Mouse (Mus musculus) frontal cortex, postnatal 36 days (tissue): ENCODE data around the gene Rgp1.
A peak's percentile ranks its signal among the peaks of the same experiment; 100 is the strongest.
"Not testable (repeated sequence)": the region's sequence is repeated elsewhere in the genome, so short reads cannot be mapped to it uniquely, and the experiment has no call there.

Source experiments
- DNase-seq, 2 experiments: peaks; one replicate each; pipeline ENCODE4 v3.0.0; 2022; ENCODE audit warnings: low spot score in 2 of 2

The Rgp1 gene

DNA sequence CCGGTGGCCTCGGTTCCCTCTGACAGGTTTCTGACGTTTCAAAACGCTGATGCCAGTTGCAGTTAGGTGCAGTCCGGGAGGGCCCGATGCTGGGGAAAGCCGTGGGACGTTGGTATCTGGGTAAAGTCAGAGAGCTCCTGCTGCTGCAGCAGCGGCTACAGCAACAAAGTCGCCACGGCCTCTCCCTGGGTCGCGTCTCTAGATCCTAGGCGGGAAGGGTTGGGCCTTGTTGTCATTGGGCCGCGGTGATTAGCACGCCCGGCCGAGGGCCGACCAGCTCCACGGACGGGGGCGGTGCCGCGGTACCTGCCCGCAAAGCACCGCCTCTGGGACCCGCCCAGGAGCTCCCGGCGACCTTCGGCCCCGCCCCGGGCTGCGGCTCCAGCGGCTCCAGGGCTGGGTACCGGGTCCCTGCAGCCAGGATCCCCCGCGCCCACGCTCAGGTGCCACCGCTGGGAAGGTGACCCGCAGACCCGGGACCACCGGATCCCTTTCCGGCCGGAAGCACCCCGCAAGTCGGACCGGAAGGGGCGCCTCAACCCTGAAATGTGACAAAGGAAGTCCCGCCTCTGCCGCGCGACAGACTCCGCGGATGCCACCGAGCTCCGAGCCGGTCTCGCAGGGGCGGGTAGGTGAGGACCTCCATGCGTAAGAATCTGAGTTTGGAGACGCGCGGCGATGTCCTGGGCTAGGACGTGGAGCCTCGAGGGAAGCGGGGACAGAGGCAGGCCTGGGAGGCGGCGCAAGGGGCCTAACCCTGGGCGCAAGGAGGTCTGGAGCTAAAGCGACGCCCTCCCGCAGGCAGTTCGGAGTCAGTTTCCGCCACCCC lies at the start of gene Rgp1, which contains the start of gene Gba2:
Gene Rgp1 (plus strand): TSS at position 340 of the 829 bp plus-strand sequence.
Gene Gba2 (minus strand): TSS at position 498 of the 829 bp plus-strand sequence.
- DNase-seq: peak; percentile 86 to 87

DNA sequence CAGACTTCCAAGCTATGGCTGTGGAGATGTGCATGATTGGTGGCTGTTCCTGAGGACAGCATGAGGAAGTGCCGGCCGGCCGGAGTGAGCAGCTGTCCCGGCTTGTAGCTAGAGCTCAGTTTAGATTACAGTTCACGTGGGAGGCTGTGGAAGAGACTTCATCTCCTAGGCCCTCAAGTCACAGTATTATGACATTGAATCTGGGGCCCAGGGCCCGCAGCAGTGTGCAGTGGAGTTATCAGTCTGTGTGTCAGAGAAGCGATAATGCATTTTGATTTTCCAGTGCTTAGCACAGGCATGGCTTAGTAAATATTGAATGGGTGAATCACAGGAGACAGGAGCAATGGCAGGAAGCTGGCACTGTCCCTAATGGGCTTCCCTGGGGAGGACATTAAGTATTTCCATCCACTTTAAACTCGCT lies 48.4 kb upstream of the Rgp1 start:
- no peak for DNase-seq

DNA sequence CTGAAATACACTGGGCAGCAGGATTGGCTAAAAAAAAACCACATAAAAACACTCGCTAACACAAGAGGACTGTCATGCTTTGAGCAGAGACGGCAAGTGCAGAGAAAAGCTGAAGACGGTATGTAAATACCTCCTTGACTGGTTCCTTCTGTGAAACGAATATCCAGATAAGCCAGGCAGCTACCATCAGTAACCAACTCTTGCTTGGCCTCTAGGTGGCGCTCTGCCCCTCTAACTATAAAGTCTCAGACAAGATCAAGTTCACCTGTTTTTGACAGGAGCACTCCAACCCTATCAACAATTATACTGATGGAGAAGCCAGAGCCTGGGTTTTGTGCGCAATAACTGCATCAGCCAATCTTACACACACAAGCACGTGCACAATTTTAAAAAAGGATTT lies 47.9 kb upstream of the Rgp1 start:
- peak; percentile 74 to 84 for DNase-seq

DNA sequence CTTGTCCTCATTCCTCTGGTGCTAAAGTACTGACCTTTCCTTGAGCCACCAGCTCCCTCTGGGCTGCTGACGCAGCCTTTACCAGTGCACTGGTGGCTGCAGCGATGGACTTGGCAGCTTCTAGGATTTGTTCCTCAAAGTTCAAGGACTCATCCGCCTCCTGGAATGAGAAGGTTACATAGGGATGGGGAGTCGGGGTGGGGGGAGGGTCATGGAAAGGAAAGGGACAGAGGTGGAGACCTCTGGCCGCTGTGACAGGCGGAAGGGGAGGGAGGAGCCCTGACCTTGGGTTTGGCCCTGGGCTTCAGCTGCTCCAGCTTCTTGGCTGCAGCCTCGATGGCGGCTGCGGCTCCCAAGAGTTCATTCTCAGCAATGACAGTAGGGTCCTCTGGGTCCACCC lies 45.2 kb upstream of the Rgp1 start:
- no peak for DNase-seq

DNA sequence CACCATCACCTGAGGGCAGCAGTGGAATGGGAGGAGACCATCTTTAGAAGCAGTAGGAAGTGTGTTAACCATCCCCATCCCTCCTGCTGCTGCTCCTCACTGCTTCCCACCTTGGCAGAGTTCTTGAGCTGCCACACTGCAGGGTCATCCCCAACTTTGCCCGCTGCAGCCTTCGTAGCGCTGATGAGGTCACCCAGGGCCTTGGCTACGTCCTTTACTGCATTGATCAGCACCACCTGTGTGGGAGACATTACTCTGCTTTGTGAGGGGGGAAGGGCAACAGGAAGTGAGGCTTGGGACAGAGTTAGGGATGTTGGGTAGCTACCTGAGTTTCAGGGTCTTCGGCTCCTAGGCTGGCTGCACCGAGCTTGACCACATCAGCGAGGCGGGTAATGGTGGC lies 42.9 kb upstream of the Rgp1 start:
- DNase-seq: no peak

DNA sequence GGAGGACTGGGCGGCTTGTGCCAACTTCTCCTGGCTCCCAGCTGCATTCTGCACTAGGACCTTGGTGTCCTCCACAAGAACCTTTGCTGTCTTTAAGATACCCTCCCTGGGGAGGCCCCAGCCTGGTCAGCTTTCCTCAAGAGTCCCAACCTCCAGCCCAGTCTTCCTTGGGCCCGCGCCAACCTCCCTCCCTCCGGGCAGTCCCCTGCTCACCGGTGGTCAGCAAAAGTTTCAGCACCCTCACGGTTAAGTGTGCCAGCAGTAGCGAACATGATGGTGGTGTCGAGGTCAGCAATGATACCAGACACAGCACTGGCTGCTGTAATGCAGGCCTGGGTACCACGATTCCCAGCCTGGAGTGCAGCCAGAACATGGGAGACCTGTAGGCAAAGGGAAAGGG lies 42.5 kb upstream of the Rgp1 start:
- no peak for DNase-seq

DNA sequence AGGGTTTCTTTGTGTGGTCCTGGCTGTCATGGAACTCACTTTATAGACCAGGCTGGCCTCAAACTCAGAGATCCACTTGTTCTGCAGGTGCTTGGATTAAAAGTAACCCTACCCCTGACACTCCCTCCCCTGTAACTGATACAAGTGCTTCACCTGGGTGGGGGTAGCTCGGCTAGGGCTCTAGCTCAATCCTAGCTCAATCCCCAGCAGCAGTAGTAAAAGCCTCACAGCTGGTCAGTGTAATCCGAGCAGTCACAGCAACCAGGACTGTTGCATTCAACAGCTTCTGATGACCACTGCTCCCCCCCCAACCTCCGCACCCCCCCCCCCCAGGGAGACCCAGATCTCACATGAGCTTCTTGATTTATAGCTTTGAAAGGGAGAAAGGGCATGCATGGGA lies 36.5 kb upstream of the Rgp1 start:
- DNase-seq: no peak

DNA sequence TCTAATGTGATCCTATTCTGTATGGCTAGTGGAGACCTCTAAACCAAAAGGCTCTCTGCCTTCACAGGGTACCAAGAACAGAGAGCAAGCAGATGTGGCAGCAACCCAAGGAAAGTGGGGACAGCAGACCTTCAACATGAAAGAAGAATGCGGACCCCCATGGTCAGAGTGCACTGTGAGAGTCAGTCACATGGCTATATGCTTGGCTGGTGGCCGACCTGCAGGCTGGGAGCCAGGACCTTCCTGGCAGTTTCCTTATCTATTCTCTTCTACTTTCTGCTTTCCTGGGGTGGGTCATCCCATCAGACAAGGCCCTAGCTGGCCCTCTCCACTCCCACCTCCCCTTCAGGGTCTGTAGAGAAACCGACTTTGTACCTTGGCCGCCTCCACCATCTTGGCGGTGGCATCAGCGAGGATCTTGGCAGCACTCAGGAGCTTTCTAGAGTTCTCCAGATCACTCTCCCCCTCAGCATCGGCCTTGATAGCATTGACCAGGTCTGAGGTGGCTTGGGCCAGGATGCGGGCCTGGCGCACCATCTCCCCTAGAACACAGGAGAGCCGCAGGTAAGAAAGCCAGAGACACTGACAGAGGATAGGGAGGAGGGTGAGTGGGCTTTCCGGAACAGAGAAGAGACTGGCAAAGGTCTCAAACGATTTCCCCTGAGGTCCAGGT lies 32.0 kb upstream of the Rgp1 start:
- DNase-seq: no peak

DNA sequence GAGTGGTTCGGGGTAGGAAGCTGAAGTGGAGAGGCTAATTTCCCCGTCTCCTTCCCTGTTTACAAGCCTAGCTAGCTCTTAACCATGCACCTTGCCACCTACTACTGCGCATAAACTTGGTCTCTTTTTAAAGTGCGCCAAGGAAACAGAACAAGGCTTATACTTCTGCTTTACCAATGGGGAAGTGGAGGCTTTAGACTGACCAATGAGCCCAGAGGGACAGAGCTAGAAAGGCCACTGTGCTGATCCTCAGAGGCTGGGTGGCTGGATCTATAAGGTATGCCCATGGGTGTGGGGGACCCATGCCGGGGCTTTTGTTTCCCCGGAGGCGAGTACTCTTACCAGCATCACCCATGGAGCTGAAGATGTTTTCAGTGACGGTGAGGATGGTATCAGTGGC lies 31.4 kb upstream of the Rgp1 start:
- DNase-seq: no peak

DNA sequence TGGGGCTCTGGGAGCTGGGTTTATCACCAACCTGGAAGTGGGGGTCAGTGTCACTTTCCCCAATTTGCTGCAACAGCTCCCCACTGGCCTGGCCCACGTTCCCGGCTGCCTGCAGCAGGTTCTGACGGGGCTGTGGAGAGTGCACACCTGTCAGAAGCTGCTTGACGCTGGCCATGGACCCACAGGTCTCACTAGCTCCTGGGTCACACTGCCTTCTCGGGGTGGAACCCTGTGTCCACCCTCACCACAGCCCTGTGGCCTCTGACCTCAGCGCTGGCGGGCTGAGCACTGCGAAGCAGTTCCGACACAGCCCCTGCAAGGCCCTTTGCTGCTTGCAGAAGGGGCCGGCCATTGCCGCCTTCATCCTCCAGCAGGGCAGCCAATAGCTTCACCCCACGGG lies 29.5 kb upstream of the Rgp1 start:
- DNase-seq: no peak

DNA sequence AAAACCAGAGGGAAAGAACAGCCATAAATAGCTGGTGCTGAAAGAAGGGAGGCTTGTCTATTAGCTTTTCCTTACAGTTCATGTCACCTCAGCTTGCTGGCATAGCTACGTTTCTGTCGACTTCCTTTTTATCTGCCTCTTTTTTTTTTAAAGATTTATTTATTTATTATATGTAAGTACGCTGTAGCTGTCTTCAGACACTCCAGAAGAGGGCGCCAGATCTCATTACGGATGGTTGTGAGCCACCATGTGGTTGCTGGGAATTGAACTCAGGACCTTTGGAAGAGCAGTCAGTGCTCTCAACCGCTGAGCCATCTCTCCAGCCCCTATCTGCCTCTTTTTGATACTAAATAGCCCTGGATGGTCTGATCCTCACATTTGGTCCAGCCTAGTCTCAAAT lies 26.7 kb upstream of the Rgp1 start:
- not testable (repeated sequence) for DNase-seq

DNA sequence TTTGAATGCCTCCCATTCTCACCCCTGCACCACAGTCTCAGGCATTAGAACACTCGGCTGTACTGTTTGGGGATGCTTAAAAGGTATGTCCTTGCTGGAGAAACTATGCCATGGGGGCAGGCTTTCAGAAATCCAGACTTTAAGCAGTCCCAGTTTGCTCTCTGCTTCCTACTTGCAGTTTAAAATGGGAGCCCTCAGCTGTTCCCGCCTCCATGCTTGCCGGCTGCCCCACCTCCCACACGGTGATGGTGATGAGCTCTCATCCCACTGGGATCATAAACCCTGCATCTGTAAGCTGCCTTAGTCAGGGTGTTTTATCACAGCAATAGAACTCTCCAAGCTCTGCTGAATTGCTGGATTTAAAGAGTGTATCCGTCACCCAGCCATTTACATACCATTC lies 26.1 kb upstream of the Rgp1 start:
- peak; percentile 66 to 82 for DNase-seq

DNA sequence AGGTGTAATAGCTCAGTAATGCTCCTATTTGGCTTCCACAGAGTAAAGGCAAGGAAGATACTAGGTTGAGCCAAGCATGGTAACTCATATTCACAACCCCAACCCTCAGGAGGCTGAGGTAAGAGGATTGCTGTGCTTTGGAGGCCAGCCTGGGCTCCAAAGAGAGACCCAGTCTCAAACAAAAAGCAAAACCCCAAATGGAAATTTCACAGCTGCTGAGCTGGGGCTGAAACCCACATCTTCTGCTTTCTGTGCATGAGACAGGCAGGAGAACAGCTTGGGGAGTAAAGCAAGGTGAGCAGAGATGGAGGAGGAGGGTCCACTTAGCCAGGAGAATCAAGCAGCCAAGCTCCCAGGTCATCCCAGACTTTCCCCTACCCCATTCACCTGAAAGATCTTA lies 24.6 kb upstream of the Rgp1 start:
- DNase-seq: no peak

DNA sequence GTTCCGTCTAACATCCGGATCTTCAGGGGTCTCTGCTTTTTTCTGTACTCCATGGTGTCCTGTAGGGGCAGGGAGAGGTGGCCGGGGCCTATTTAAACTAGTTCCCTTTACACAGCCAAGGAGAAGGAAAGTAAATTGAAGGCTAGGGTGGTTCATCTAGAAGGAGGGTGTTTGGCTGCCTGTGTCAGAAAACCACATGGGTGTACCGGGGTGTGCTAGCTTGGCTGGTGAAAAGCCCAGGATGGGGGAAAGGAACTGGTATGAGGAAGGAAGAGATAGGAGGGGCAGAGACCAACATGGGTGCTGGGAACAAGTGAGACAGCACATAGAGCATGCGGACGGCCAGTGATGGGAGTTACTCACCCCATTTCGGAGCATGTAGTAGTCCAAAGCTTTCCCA lies 22.6 kb upstream of the Rgp1 start:
- DNase-seq: no peak

DNA sequence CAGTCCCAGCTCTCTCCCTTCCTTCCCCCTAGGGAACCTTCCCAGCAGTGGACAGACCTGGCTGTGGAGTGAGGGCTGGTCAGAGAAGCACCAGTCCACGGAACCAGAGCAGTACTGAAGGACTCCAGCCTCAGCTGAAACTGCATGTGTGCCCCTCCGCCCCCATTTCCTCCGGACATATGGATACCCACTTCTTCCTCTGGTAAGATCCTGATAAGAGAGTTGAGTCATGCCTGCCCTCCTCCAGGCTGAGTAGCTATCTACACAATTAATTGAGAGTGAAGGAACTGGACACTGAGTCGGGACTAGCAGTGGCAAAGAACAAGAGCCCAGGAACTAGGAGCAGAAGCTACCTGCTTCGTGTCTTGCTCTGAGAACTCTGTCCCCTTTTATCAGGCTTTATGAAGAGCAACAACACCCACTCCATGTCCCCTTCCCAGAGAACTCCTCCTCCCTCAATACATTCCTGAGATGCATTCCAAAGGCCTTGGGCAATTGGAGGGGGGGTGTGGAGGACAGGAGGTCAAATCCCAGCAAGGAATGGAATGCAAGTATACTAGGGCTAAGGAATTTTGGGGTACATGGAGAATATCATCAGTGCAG lies 20.4 kb upstream of the Rgp1 start:
- DNase-seq: no peak

DNA sequence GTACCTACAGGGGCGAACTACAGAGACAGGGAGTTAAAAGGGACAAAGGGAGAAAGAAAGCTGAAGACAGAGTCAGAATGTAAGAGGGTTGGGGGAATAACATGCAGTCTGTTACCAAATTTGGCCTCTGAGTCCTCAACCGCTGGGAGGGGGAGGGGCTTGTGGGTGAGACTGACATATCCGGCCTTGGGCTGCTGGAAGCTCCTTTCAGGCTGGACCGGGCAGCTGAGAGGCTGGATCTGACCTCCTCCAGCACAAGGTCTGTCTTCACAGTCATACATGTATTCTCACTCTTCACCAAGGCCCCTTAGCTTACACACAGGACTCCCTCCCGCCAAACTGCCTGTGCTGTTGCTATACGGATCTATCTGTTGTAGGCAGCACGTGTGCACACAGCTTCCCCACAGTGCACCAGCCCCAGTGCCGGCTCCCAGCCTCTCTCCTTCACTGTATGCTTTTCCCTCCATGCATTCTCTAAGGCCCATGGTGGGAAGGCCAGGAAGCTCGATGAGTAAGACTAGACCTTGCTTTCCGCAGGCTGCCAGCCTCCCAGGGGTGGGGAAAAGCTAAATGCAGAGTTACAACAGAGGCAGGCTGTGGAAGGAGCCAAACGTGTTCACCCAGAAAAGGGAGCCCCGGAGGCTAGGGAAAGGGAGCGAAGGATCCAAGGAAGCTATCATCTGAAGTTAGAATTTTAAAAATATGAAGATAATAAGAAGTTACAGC lies 19.7 kb upstream of the Rgp1 start:
- DNase-seq: no peak

DNA sequence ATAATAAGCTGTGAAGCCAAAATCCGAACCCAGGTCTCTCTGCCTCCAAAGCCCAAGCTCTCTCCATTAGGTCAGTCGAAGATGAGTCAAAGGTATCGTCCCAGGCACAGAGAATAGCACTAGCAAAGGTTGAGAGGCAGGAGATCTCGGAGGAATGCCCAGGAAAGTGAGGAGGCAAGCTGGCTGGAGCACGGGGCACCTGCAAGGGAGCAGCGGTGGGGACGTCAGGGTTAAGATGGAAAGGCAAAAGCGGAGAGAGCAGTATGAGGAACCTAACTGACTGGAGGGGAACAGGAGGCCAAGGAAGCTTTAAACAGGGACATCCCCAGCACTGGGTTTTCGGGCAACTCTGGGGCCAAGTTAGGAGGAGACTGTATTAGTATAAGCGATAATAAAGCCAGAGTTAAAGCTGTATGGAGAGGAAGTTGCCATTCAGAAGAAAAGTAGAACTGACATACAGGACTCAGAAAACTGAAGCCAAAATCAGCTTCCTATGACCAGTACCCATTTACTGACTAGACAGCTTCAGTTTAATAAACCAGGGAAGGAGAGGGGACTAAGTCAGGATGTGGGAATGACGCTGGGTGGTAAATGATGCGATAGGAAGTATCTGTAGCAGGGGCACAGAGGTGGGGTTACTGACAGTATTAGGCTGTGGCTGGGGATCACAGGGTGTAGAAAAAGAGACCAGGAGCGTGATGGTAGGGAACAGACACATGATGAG lies 18.8 kb upstream of the Rgp1 start:
- no peak for DNase-seq

DNA sequence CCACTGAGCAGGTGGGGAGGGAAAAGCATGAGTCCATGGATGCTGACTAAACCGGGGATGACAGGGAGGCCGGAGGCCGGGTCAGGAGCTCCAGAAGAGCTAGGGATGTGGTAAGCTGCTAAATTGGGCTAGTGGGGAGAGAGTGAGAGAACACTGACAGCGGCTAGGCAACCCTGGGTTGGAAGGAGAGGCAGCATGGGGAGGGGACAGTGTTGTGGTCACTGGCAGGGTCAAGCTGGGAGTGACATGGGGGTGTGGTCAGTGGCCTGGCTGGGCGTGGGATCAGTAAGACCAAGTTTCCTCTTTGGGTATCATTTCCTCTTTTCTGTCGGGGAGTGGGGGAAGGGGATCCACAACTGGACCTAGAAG lies 18.3 kb upstream of the Rgp1 start:
- DNase-seq: no peak

DNA sequence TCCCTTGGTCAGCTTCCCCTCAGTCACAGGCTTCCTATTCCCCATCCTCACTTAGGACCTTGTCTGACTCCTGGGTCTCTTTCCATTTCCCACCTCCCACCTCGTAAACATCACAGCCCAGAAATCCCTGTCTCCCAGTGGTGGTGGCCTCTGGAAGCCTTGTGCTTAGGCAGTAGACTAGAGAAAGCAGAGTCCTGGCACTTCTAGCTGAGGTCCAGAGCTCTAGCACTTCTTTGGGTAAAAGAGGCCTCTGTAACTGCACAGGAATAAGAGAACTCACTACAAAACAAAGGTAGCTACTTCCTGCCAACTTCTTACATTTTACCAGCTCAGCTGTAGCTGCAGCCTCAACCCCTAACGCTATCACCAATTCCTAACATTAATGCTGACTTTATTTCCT lies 17.5 kb upstream of the Rgp1 start:
- no peak for DNase-seq

DNA sequence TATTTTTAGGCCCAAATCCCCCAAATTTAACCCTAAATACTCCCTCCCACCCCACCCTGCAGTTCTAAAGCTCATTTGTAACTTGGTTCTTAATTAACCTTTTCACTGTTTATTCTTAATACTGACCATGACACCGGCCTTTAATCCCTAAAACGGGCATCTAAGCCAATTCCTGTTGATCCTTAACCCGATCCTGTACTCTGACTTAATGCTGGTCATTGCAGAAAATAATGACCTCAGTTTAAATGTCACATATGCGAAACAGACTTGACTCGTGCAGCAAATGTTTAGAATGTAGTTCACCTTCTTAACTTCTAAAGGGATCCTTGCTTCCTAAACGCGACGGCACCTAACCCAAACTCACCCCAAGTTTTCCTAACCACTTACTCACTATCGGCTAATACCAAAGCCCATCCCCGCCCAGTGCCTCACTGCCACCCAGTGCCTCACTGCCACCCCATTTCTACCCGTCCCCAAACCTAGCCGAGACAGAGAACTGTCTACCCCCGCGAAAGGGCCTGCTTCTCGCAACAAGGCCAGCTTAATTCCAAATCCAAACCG lies 17.0 kb upstream of the Rgp1 start:
- no peak for DNase-seq
